Mouse (Mus musculus) olfactory bulb, adult 2 months (tissue): ENCODE data around the gene Myom1.

Experiments
- CTCF ChIP-seq: fragments of 200-500 bp; IDR thresholded peaks from 2 replicates; pipeline ENCODE4 v1.5.1; 2012; ENCODE audit warnings: low read depth, mild to moderate bottlenecking, low read length, moderate library complexity; ENCODE audit not compliant: insufficient read depth
- POLR2A ChIP-seq: fragments of 200-500 bp; IDR thresholded peaks from 2 replicates; pipeline ENCODE4 v1.6.1; 2012; ENCODE audit warnings: mild to moderate bottlenecking, low read depth, low read length, moderate library complexity; ENCODE audit not compliant: insufficient read depth

- TF ChIP-seq CTCF: no peak
- no peak for TF ChIP-seq POLR2A
Observed at GRCm38 (mm10) chr17:71027186-71027585, 24.8 kb downstream of the Myom1 start.
